Mouse (Mus musculus): ENCODE results near the gene Acot1.

GRCm38 (mm10) chr12:83997221-83997620 lies 12.1 kb upstream of the Acot1 start:
- TF ChIP-seq CTCF (IDR thresholded peaks at IDR 0.05; ENCODE audit: low read depth): no peak
- TF ChIP-seq EP300 (optimal IDR thresholded peaks at IDR 0.05): no peak

All from stomach, postnatal 0 days (tissue).